Mouse (Mus musculus) common myeloid progenitor, adult 5-6 weeks (primary cell): Measurements from ENCODE around the gene Rapgef1. TPM values are rescaled to one million over a fixed set of nuclear protein-coding genes. Genes with fewer than 3 reads are reported as not detected.

Experiments
- ATAC-seq: replicated peaks from 2 replicates; pipeline ENCODE4 v1.8.0; 2016; ENCODE audit warnings: low read depth, mild to moderate bottlenecking, moderate TSS enrichment, inconsistent platforms; ENCODE audit not compliant: poor library complexity, severe bottlenecking
- total RNA-seq: library from RNA; stranded (forward); fragments of 200-1000, 187-1606 nt; gene quantifications from 2 replicates; pipeline ENCODE4 v1.2.3, GENCODE M21; 2017

The Rapgef1 gene
- 25.4 and 40.5 TPM in 2 replicates for total RNA-seq

GRCm38 (mm10) chr2:29619484-29620300 is at the start of gene Rapgef1:
Gene Rapgef1 (plus strand): TSS chr2:29619720.
- ATAC-seq, result peak; percentile 84

- ATAC-seq, result no peak
These were observed 47.4 kb upstream of the Rapgef1 start for GRCm38 (mm10) chr2:29571921-29572700.

GRCm38 (mm10) chr2:29572811-29573427 is 46.6 kb upstream of the Rapgef1 start:
- no peak for ATAC-seq

- ATAC-seq, result peak; percentile 95
These were observed 45.9 kb upstream of the Rapgef1 start for GRCm38 (mm10) chr2:29573591-29573990.

GRCm38 (mm10) chr2:29574187-29574586 is 45.3 kb upstream of the Rapgef1 start:
- ATAC-seq, result no peak

- ATAC-seq, result peak; percentile 99
These were observed 37.1 kb upstream of the Rapgef1 start for GRCm38 (mm10) chr2:29582415-29582814.

GRCm38 (mm10) chr2:29586017-29586702 is 33.4 kb upstream of the Rapgef1 start:
- no peak for ATAC-seq

GRCm38 (mm10) chr2:29588006-29588405 is 31.5 kb upstream of the Rapgef1 start:
- ATAC-seq, result no peak

GRCm38 (mm10) chr2:29589266-29589665 is 30.3 kb upstream of the Rapgef1 start:
- peak; percentile 22; the same call in 1 of the 2 replicates for ATAC-seq

GRCm38 (mm10) chr2:29591626-29592025 is 27.9 kb upstream of the Rapgef1 start:
- ATAC-seq, result no peak

- ATAC-seq, result peak; percentile 47; the same call in 1 of the 2 replicates
These were observed 27.0 kb upstream of the Rapgef1 start for GRCm38 (mm10) chr2:29592537-29592936.

GRCm38 (mm10) chr2:29603930-29604329 is 15.6 kb upstream of the Rapgef1 start:
- ATAC-seq, result 0 out of 2 replicates have a peak, but pooled peaks have one; percentile 50

GRCm38 (mm10) chr2:29605591-29605990 is 13.9 kb upstream of the Rapgef1 start:
- ATAC-seq, result no peak

GRCm38 (mm10) chr2:29606460-29606859 is 13.1 kb upstream of the Rapgef1 start:
- no peak for ATAC-seq

GRCm38 (mm10) chr2:29617341-29617740 is 2.2 kb upstream of the Rapgef1 start:
- no peak for ATAC-seq

GRCm38 (mm10) chr2:29618926-29619483 is 515 bp upstream of the Rapgef1 start:
- ATAC-seq, result no peak

- no peak for ATAC-seq
These were observed 844 bp downstream of the Rapgef1 start for GRCm38 (mm10) chr2:29620301-29620827.

- no peak for ATAC-seq
These were observed 1.6 kb downstream of the Rapgef1 start for GRCm38 (mm10) chr2:29621163-29621562.

GRCm38 (mm10) chr2:29621636-29622035 is 2.1 kb downstream of the Rapgef1 start:
- ATAC-seq, result no peak
